Mouse (Mus musculus) heart, postnatal 14 days (tissue): ENCODE results near the gene Dpf1. TPM values are rescaled to one million over a fixed set of nuclear protein-coding genes. Genes with fewer than 3 reads are reported as not detected.

Experiments
- DNase-seq, 2 experiments: peaks; one replicate each; pipeline ENCODE4 v3.0.0; 2021 to 2022
- intact Hi-C: fragments of 180-260 bp; cut with DNase I; formaldehyde crosslinking; loops from one replicate; pipeline ENCODE4 v1.15.1; 2025
- long read RNA-seq, 2 experiments: library from polyadenylated mRNA; stranded (forward); transcript quantifications; one replicate each; pipeline ENCODE4 v2.0.0; 2021
- total RNA-seq, 2 experiments: library from RNA; stranded (reverse); gene quantifications; 2 replicates each; pipeline ENCODE4 v1.2.3; 2021

The Dpf1 gene
- 1 to 10 TPM in 1 of 2 experiments, under 1 TPM in 1; 0.19 to 1.2 TPM for total RNA-seq
- long read RNA-seq, experiment 1: 0 reads
- long read RNA-seq, experiment 2: 0 reads

- intact Hi-C loops: loop anchor here (5.0 kb wide), 2 partner anchors 252 to 317 kb away; no protein-coding TSS in a partner anchor
- DNase-seq: peak; percentile 80 to 81
These were observed at the start of gene Dpf1 for GRCm38 (mm10) chr7:29303738-29304462. Gene Dpf1 (plus strand): TSS chr7:29303951.

GRCm38 (mm10) chr7:29255875-29256274 lies 47.9 kb upstream of the Dpf1 start:
- no peak for DNase-seq
- intact Hi-C loops: no loop called here

- intact Hi-C loops: no loop called here
- DNase-seq: no peak
These were observed 46.4 kb upstream of the Dpf1 start for GRCm38 (mm10) chr7:29257368-29257767.

- intact Hi-C loops: no loop called here
- DNase-seq: no peak
These were observed 43.7 kb upstream of the Dpf1 start for GRCm38 (mm10) chr7:29259781-29260730.

DNA sequence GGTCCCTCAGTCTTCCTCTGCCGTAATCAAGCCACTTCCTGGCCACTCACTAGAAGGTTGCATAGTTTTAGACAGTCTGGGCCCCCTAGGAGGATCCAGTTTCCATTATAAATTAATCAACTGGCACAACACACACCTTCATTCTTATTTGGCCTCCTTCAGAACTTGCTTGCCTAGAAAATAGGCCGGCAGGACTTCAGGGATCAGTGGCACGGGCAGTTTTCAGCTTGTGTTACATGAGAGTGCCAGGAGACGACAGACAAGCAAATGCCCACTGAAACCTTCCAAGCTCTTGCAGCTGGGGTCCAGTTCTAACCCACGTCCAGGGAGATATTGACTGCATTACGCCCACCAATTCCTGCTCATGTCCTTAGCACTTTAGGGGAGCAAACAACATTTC lies 41.6 kb upstream of the Dpf1 start:
- intact Hi-C loops: no loop called here

GRCm38 (mm10) chr7:29263831-29264230 lies 39.9 kb upstream of the Dpf1 start:
- no peak for DNase-seq
- intact Hi-C loops: no loop called here

More for the DNA sequence above, 41.6 kb upstream of the Dpf1 start:
- no peak for DNase-seq

GRCm38 (mm10) chr7:29265636-29266035 lies 38.1 kb upstream of the Dpf1 start:
- DNase-seq: no peak
- intact Hi-C loops: no loop called here

GRCm38 (mm10) chr7:29266931-29267330 lies 36.8 kb upstream of the Dpf1 start:
- intact Hi-C loops: no loop called here
- no peak for DNase-seq

DNA sequence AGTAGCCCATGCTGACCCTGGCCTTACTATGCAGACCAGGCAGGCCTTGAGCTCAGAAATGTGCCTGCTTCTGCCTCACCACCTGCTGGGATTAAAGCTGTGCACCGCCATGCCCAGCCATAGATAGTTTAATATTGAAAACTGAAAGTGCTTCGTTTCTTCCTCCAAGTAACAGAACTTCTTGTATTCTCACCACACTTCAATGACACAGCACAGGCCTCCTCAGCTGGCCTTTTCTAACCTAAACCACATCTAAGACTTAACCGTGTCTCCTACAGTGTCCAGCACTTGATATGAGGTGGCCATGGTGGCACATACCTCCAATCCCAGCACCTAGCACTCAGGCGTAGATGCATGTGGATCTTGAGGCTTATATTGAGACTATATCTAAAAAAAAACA lies 33.3 kb upstream of the Dpf1 start:
- DNase-seq: no peak
- intact Hi-C loops: no loop called here

DNA sequence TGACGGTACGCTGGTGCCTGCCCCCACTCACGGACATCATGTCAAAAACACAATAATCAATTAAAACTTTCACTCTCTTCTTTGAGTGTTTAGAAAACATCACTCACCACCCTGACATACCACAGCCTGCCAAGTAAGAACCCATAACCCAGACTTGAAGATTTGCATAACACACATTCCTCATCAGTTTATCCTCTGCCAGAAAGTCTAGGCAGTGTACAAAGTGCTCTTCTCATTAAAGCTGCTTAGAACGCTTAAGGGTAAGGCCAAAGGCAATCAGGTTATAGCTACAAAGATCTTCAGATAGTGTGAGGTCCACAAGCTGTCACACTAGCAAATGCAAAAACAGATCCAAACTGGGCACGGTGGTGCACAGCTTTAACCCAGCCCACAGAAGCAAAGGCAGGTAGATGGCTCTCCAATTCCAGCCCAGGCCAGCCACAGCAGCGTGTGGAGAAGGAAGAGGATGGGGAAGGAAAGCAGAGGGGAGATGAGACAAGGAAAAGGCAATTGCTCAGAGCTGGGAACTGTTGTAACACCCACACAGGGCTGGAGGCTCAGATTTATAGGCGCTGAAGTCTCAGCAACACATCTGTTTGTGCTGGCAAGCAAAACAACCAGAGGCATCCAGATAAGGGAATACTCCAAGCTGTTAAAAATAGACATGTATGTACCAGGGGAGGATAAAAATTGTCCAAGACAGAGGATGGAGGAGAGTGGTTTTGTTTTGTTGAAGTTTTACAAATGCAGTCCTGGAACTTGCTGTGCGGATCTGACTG lies 31.9 kb upstream of the Dpf1 start:
- intact Hi-C loops: no loop called here
- no peak for DNase-seq

GRCm38 (mm10) chr7:29276715-29277114 lies 27.0 kb upstream of the Dpf1 start:
- intact Hi-C loops: no loop called here
- DNase-seq: no peak

DNA sequence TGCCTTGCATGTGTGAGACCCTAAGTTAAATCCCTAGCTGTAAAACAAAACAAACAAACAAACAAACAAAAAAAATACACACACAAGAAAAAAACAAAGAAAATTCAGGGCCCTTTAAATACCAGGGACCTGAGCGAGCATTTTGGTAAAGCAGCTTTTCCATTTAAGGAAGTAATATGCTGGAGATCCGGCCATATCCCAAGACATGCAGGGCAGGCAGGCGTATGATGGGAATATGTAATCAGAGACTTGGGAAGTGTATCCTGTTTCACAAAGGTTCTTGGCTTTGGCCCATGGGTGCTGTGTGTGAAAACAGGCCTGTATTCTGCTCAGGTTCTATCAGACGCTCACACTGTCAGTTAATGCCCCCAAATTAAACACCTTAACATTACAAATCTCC lies 26.2 kb upstream of the Dpf1 start:
- intact Hi-C loops: no loop called here
- no peak for DNase-seq

- intact Hi-C loops: no loop called here
- no peak for DNase-seq
These were observed 24.5 kb upstream of the Dpf1 start for GRCm38 (mm10) chr7:29279261-29279660.

GRCm38 (mm10) chr7:29279924-29280323 lies 23.8 kb upstream of the Dpf1 start:
- intact Hi-C loops: no loop called here

DNA sequence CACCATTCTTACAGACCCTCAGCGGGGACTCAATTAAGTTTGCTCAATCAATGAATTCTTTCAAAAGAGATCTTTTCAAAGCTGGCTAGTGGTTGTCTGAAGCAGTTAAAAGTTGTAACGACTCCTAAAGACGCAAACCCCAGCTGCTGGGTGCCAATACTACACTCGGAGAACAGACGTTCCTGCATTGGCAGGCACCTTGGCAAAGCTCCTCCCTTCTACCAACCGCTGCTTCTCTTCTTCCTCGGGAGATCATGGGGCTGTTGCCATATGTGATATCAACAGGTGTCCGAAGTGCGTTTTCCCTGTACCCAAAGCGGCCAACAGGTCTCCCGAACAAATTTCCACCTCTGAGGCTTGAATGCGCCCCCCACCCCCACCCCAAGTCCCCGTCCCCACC lies 22.9 kb upstream of the Dpf1 start:
- no peak for DNase-seq
- intact Hi-C loops: no loop called here

More at GRCm38 (mm10) chr7:29279924-29280323, 23.8 kb upstream of the Dpf1 start:
- no peak for DNase-seq

DNA sequence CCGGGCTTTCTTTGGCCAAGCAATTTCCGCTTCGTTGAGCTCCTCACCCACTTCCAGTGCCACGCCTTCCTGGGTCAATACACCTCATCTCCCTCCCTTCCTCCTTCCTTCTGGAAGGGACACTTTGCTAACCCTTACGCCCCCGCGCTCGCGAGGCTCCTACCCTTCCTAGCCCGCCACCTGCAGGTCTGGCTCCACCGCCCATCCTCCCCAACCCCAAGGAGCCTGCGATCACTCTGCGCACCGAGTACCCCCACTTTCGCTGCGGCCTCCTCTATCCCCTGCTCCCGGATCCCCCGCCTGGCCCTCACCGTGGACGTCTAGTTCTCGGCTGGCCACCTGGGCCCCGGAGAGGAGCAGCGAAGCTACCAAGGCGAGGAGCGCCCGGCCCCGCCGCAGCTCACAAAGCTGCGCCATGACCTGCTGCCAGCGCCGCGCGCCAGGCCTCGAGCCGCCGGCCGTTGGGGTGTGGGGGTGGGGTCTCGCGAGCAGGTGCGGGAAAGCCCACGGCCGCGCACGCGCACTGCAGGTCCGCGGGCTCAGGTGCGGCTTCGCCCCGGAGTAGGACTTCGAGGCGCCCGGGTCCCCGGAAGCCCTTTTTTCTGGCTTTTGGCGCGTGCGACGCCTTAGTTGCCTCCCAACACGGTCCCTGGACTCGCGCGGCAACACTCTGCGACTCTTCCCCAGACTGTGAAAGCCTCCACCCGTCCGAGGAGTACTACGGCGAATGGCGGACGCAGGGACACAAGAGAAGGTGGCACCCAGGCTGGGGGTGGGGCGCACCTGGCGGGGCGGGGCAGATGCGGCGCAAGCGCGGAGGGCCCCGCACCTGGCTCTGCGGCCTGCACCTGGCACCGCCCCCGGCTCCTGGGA lies 22.3 kb upstream of the Dpf1 start, which contains the start of gene Spint2:
Gene Spint2, minus strand, starts transcription at position 712 of the 873 bp plus-strand sequence.
- peak; percentile 56 to 66 for DNase-seq

DNA sequence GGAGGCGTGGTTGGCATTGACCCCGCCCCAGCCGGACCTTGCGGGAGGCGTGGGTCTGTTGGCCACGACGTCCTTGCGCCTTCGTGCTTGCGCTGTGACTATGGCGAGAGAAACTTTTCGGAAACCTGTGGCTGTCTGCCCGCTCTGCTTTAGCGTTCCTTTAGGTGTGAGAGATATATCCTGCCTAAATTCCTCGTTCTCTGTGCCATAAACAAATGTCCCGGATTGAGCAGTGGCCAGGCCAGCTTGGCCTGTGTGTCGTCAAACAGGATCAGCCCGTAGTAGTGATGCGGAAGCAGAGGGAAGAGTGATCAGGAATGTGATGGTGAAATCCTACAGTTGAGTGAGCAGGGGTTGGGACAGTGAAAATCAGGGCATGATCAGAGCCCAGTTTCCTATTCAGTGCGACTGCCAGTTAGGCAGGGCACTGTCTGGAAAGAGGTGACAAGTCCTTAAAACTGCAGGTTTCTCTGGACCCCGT lies 21.6 kb upstream of the Dpf1 start:
- DNase-seq: no peak
- intact Hi-C loops: no loop called here

More for the DNA sequence above, 22.3 kb upstream of the Dpf1 start, which contains the start of gene Spint2:
- intact Hi-C loops: no loop called here

DNA sequence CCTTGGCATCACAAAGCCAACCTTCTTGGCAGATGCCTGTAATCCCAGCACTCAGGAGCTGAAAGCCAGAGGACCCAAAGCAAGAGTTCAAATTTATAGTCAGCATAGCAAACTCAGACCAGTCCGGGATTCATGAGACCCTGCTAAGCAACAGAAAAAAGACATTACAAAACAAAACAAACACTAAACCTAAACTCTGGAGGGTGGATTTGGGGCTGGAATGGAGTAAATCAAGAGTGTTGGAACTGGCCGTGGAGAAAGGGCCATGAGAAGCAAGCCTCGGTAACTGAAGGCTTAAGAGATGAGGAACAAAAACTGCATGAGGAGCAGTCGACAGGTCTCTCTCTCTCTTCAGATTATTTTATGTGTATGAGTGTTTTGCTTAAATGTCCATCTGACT lies 19.9 kb upstream of the Dpf1 start:
- DNase-seq: no peak
- intact Hi-C loops: no loop called here

DNA sequence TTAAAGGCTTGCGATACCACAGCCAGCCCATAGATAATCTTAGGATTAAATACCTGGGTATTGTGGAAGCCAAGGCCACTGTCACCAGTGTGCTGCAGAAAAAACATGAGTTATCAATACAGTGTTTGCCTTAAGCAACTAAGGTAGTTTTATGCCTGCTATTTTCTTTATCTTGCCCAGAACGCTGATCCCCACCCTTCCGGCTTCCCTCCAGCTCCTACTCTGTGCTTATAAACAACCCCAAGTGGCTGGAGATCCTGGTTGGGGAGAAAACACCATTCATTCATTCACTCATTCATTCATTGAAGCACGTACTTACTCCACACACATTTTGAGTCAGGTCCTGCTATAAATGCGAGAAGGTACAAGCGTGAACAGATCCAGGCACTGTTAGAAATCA lies 19.2 kb upstream of the Dpf1 start:
- intact Hi-C loops: no loop called here
- no peak for DNase-seq
